Mouse (Mus musculus) liver, postnatal 0 days (tissue): Measurements from ENCODE around the gene 2010111I01Rik.

Source experiments
- CTCF ChIP-seq: sonication (generic); IDR thresholded peaks from 2 replicates; pipeline ENCODE4 v1.5.1; 2016; ENCODE audit warnings: antibody characterized with exemption, low read depth
- EP300 ChIP-seq: IDR thresholded peaks from 2 replicates; pipeline ENCODE4 v1.6.1; 2016; ENCODE audit warnings: antibody characterized with exemption, low read depth, mild to moderate bottlenecking

DNA sequence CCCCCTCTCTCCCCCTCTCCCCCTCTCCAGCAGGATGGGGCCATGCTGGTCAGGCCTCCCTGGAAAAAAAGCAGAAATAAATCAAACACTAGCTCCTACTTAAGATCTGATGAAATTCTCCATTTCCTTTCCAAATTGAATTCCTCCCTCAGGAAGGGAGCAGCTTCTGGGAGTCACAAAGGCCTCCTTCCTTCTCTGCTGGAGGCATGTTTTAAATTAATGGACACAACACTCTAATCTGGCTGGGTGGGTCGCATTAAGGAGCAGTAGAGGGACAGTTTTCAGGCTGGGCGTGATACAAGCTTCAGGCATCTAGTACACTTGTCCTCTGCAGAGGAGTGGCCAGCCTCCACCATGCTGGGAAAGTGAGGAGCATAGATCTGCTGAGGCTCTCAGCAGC is 188.7 kb downstream of the 2010111I01Rik start:
- TF ChIP-seq CTCF (no peak), EP300 (no peak)
